Mouse (Mus musculus): ENCODE results near the gene Apoe.

GRCm38 (mm10) chr7:19736389-19737057, 37.5 kb upstream of the Apoe start:
- no peak for TF ChIP-seq CTCF (IDR thresholded peaks at IDR 0.05; ENCODE audit: control insufficient read depth, insufficient read depth, insufficient read length)
- TF ChIP-seq USF1 (IDR thresholded peaks at IDR 0.05; ENCODE audit: low read depth): no peak
- TF ChIP-seq CEBPB (IDR thresholded peaks at IDR 0.05; ENCODE audit: low read depth): no peak
- no peak for TF ChIP-seq MYOG (IDR thresholded peaks at IDR 0.05; ENCODE audit: control insufficient read depth, extremely low read depth, insufficient read length)
- no peak for TF ChIP-seq MAX (IDR thresholded peaks at IDR 0.05)

Measured in C2C12 (cell line).